Mouse (Mus musculus): ENCODE data around the gene Kcnip1.

DNA sequence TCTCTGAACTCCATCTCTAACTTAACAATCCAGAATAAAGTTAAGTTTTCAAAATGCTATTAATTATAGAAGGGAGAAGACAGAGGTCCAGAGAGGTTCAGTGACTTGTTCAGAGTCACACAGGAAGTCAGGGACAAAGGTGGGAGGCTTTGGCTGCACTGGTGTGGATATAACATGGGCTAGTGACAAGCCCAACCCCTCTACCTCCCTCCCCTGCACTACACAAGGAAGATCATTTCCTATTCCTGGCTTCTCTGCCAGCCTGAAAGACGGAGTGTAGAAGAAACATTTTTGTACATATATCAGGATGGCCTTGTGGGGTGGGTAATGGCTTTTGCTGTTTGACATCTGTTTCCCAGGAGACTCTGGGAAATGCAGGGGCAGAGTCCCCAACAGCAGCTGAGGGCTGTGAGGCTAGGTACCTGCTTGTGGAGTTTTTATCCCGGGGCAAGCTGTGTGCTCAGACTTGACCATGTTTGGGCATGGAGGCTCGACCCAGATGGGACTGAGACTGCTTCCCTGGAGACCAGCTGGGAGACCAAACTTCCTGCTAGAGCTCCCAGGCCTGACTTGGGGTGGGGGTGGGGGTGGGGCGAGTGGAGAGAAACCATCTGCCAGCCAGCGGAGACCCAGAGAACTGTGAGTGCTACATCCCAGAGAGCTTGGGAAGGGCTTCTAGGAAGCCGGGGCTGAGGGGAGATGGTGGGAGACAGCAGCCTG is 30.1 kb downstream of the Kcnip1 start, which contains the start of gene Kcnmb1:
- TF ChIP-seq KAT2A (IDR thresholded peaks at IDR 0.05; ENCODE audit: insufficient replicate concordance, low read length) (no peak), POLR2AphosphoS2 (IDR thresholded peaks at IDR 0.05; ENCODE audit: low read depth, low read length) (no peak), ZMIZ1 (IDR thresholded peaks at IDR 0.05; ENCODE audit: low read depth, low read length) (no peak), MXI1 (IDR thresholded peaks at IDR 0.05; ENCODE audit: low read depth, low read length) (no peak), CHD2 (IDR thresholded peaks at IDR 0.05; ENCODE audit: low read length) (no peak; the same call in 1 of the 2 replicates), NRF1 (IDR thresholded peaks at IDR 0.05; ENCODE audit: low read depth, low read length) (no peak), CTCF (conservative IDR thresholded peaks at IDR 0.05 in 1 of 2, IDR thresholded peaks at IDR 0.05 in 1 of 2; ENCODE audit: low read depth in 2 of 2, low read length in 2 of 2) (no peak), POLR2A (IDR thresholded peaks at IDR 0.05; ENCODE audit: low read depth, low read length) (no peak), USF1 (IDR thresholded peaks at IDR 0.05; ENCODE audit: low read depth, low read length) (no peak), EP300 (IDR thresholded peaks at IDR 0.05; ENCODE audit: low read length) (no peak), RCOR1 (conservative IDR thresholded peaks at IDR 0.05; ENCODE audit: low read depth, low read length) (no peak)
